Mouse (Mus musculus): ENCODE data around the gene Zc3hav1l.

Zc3hav1l gene

DNA sequence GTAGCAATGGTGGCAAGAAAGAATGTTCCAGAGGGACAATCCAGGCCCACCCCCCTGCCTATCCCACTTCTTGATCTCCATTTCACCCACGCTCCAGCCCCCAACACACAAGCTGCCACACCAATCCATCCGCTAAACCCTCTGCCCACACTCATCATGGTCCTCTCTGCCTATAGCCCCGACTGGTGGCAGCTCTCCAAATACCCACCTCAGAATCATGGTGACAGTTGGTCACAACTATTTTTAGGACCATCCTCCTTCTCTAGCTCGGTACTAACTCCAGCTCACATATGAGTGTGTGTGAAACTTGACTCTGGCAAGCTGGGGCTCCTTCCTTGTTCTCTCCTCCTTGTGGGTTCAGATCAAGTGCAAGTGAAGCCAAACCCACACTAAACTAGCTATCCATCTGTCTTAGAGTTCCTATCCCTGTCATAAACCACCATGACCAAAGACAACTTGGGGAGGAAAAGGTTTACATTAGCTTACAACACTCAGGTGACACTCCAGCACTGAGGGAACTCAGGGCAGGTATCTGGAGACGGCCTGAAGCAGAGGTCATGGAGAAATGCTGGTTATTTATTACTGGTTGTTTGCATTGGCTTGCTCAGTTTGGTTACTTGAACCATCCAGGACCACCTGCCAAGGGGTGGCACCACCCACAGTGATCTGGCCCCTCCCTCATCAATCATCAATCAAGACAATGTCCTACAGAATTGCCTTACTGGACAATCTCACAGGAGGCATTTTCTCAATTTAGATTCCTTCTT, 35.5 kb downstream of the Zc3hav1l start:
- DNase-seq = no peak

DNA sequence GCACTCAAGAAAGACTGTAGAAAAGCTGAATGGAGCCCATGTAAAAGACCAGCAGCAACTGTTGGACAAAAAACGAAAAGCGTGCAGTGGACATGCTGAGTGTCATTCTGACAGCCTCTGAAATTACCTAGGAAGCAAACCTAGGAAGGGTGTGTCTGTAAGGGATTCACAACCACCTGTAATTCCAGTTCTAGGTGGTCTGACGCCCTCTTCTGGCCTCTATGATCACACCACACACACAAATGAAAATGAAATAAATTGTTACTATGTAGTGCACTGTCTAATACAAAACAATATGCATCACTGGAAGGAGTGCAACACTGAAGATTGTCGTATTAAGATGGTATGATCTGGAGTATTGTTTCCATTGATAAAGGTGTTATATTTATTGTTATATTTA, 37.2 kb downstream of the Zc3hav1l start:
- no peak for DNase-seq

GRCm38 (mm10) chr6:38257506-38257905, 41.6 kb downstream of the Zc3hav1l start:
- DNase-seq = no peak

GRCm38 (mm10) chr6:38256793-38257192, 42.3 kb downstream of the Zc3hav1l start:
- DNase-seq = no peak

GRCm38 (mm10) chr6:38255794-38256193, 43.3 kb downstream of the Zc3hav1l start:
- no peak for DNase-seq

DNA sequence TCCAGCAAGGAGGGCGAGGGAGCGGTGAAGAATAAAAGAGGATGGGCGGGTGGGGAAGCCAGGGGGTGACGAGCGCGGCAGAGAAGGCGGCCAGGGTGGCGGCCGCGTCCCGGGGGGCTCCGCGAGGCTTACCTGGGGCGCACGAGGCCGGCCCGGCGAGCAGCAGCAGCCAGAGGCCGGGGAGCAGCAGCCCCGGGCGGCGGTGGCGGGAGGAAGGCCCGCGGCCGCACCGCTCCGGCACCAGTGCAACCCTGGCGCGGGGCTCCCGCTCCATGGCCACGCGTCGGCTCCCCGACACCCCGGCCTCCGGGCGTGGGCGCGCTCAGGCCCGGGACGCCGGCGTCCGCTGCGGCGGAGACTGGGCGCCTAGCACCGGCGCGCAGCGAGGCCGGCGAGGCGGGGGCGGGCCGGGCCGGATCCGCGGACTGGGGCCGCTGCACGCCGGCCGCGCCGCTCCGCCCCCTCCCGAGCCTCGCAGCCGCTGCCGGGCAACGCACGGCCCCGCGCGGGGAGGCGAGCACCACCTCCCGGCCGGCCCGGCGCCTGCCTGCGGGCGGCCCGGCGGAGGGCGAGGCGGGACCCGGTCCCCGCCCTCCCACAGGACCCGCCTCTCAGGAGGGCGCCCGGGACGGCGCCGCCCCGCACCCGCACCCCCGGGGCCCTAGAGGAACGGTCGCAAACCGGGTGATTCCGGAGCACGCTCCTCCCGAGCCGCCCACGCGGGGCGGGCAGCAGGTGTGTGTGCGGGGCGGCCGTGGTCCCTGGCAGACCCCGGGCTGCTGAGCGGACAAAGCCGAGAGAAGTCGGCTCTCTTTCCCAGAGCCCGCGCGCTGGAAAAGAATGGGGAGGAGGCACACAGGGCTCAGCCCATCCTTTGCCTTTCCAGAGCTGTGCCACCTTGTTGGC, 45.1 kb downstream of the Zc3hav1l start, which contains the start of gene D630045J12Rik:
Gene D630045J12Rik, minus strand, starts transcription at position 274 of the 906 bp plus-strand sequence.
- peak; percentile 69 for DNase-seq

- DNase-seq = peak; percentile 42
Observed at GRCm38 (mm10) chr6:38252766-38253735, 46.0 kb downstream of the Zc3hav1l start.

DNA sequence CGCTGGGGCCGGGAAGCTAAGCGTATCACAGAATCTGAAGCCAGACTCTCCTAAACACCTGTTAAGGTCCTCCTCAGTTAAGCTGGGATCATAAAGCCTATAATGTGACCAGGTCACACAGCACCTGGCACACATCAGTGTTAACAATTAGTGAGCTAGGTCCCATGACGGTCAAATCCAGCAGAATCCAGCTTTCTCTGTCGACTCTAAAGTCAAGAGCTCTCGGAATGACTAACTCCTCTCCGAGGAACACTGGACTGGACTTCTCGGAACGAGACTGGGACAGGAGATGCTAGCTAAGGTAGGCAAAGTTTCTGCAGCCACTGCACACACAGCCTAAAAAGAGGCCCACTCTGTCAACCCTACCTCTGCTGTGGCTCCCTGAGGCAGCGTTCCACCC, 46.9 kb downstream of the Zc3hav1l start:
- no peak for DNase-seq

DNA sequence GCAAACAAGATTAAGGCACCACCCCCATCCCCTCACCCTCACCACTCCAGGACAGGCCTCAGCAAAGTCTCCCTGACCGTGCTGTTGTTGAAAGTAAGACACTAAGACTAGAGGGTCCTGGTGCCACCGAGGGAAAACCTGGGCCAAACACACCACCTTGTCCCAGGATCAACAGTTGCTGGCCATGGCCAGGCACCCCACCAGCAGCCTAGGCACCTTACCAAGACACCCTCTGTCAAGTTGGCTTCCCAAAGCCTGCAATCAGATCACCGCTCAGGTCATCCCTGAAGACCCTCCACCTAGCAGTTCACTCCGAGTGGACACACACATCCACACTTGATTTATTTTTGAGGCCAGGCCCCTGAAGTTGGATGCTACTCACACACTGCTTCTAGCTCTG, 47.6 kb downstream of the Zc3hav1l start:
- no peak for DNase-seq

DNA sequence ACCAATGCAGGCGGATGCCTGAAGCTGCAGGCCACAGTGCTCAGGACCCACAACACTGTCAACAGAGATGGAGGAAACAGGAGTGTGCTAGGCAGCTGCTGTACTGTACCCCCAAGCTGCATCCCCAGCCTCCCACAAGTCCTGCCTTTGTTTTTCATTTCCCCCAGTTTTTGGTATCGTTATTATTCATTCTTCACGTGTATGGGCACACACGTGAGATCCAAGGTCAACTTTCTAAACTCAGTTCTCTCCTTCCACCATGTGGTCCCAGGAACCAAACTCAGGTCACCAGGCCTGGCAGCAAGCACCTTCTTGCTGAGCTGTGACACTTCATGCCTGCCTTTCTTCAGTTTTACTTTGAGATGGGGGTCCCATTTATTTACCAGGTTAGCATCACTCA, 51.7 kb downstream of the Zc3hav1l start:
- no peak for DNase-seq

DNA sequence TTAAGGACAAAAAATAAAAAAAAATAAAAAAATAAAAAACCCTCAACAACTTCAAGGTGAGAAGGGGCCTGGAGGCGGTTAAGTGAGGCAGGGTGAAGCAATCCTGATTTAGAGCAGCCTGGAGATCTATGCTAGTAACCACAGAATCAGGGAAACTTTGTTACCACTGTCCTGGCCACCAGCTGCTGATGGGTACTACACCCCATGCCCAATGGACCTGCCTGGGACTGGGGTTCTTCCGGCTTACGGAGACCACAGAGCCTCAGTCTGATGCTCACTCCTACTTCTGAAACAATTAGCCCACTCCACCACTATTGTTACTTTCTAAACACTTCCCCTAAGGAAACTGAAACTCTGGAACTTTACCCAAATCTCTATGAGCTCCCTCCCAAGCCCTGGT, 54.3 kb downstream of the Zc3hav1l start:
- DNase-seq = no peak

GRCm38 (mm10) chr6:38244167-38244566, 54.9 kb downstream of the Zc3hav1l start:
- no peak for DNase-seq

DNA sequence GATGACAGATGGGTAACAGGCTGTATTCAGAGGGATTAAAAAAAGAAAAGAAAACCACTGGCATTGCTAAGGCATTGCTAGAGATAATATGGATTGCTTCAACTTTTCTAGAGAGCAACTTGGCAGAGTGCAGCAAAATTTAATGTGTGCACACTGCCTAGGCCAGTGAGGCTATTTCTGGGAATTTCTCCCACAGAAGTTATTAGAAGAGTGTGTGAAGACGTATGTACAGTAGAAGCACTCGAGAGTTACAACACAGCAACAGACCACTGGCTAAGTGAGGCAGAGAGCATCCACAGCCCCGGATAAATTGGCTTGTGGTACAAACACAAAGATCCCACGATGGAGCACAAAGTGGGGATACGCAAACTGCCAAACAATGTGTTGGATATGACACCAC, 56.2 kb downstream of the Zc3hav1l start:
- no peak for DNase-seq

DNA sequence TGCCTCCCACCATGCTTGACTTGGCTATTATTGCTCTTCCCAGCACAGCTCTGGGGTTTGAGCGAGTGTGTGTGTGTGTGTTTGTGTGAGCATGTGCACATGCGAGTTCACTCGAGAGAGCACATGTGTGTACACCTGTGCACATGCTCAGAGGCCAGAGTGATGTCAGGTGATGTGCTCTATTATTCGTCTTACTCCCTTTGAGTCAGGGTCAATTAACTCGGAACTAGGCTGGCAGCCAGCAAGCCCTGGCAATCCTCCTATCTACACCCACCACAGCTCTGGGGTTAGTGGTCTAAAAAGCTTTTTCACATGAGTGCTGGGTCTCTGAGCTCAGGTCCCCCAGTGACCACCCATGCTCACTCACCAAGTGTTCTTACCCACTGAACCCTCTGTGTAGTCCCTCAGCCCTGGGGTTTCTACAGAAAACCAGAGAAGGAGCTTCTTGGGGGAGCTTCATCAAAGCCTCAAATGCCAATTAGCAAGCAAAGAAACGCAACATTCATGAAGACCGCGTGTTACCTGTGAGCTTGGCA, 56.7 kb downstream of the Zc3hav1l start:
- peak; percentile 25 for DNase-seq

DNA sequence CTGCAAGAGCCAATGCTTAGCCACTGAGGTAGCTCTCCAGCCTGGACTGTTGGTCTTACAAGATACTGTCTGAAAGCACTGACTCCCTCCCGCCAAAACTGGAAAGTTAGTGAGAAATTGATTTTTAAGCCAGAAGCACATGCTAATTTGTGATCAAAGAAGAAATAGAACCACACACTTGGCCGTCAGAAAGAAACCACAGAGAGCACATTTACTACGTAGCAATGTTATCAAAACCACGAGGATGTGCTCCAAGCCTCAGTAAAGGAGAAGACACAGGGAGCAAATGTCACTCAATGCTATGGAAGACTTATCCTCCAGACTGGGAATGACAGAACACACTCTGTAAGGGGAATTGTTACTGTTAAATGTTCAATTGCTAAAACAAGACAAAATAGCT, 57.6 kb downstream of the Zc3hav1l start:
- DNase-seq = no peak

DNA sequence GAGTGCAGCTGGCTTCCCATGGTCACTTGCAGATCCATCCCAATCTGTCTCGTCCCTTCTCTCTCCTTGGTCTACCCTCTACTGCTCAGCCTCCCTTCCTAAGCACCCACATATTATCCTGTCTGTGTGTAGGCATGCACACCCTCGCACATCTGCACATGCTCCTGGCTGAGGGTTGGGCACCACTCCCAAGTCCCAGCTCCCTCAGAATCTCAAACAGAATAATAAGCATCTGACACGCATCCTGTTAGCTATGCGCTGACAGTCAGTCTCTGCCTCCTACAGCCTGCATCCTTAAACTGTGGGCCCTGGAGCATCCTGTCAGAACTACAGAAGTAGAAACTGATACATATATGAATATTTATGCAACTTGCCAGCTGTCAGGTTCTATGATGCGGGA, 58.4 kb downstream of the Zc3hav1l start:
- DNase-seq = no peak

- no peak for DNase-seq
Observed at GRCm38 (mm10) chr6:38238382-38238781, 60.7 kb downstream of the Zc3hav1l start.
